ENCODE assay signal across 22 mouse cellular contexts in the genomic region with DNA sequence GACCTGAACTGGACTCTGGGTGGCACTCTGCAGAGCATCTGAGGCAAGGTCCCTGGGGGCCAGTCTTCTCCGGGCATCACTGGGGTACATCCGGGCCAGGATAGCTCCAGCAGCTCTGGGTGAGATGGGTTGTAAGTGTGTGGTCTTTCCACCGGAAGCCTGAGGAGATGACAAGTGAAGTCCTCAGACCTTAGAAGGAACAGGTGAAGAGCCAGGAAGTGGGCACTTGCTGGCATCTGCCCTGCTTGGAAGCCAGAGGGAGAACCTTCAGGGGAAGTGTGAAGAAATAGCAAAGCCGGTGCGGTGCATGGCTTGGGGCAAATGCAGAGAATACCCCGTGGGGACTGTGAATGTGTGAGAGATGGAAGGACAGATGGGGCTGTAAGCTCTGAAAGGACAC. TPM values are rescaled to one million over a fixed set of nuclear protein-coding genes. Genes with fewer than 3 reads are reported as not detected.
DNase-seq lines count a peak whose midpoint lies in the region; ATAC-seq and TF ChIP-seq lines count a peak whose summit lies in the region.
"Had no signal": no experiment of that assay in that cellular context is flagged by ENCODE, and none has a peak within 500 bp of the region (broad histone marks: within the 10 kb centered on the region; RNA-seq: fewer than 3 reads in every experiment).

No protein-coding gene starts in this region.

- no peak for TF ChIP-seq CTCF in bone marrow, adult 2 months (IDR thresholded peaks at IDR 0.05; ENCODE audit: control insufficient read depth, insufficient read depth, low read length)

- 18% methylated on average over 6 of the region's 6 CpGs for WGBS in bone marrow, adult 2 months

- H3K27ac ChIP-seq in bone marrow, adult 2 months (ENCODE audit: control insufficient read depth, insufficient read depth, low read depth, low read length, poor library complexity) = peak overlapping the region; percentile 68
- H3K27ac ChIP-seq: embryonic facial prominence, embryonic 15.5 days; forebrain, embryonic 10.5 days; gastrocnemius, adult 2 months; hindbrain, embryonic 10.5 days; hindbrain, embryonic 14.5 days had no signal

- no peak for TF ChIP-seq POLR2A in bone marrow, adult 2 months (IDR thresholded peaks at IDR 0.05; ENCODE audit: borderline replicate concordance, control insufficient read depth, low read depth, low read length)

- peak; percentile 80 for DNase-seq in heart, adult 11 months
- no peak for DNase-seq in heart, adult 8-10 months (ENCODE audit: low spot score)
- no peak for DNase-seq in embryo, embryonic 11 days
- no peak for DNase-seq in left cerebral cortex, adult 18-20 months (ENCODE audit: low spot score in 2 of 2)
- DNase-seq: adrenal gland, postnatal 25 days; cerebellum, adult 18-20 months; cerebellum, adult 9-11 months; cerebellum, postnatal 36 days; gastrocnemius, adult 2 months; heart, postnatal 10 days; kidney, adult 9 months had no signal

- ATAC-seq in common myeloid progenitor, adult 5-6 weeks (replicated peaks; ENCODE audit: low read depth, poor library complexity, severe bottlenecking) = peak; percentile 23; the same call in 1 of the 2 replicates
- ATAC-seq in megakaryocyte progenitor cell, adult 5-6 weeks (replicated peaks; ENCODE audit: poor library complexity) = peak; percentile 36; the same call in 1 of the 2 replicates
- ATAC-seq: forebrain, embryonic 14.5 days; inflammation-experienced regulatory T-cells, adult 6 months; intestine, postnatal 0 days had no signal

- H3K4me1 ChIP-seq in bone marrow, adult 2 months (ENCODE audit: control insufficient read depth, insufficient read depth, low read length) = peaks cover 12% of the 10 kb centered on the region
- H3K4me1 ChIP-seq: embryonic facial prominence, embryonic 15.5 days; forebrain, embryonic 10.5 days had no signal

- no peak overlapping the region for H3K4me3 ChIP-seq in bone marrow, adult 2 months (replicated peaks; ENCODE audit: control insufficient read depth, low read depth, low read length)
- H3K4me3 ChIP-seq: embryonic facial prominence, embryonic 15.5 days; erythroblast, embryonic 14.5 days; forebrain, embryonic 10.5 days; gastrocnemius, adult 2 months; hindbrain, embryonic 10.5 days had no signal

RNA-seq across cellular contexts. Expression of a gene that starts 21.7 kb away (rescaled TPM):
- 100 to 1,000 TPM; 195 to 267 (median 235) TPM for total RNA-seq in heart, adult 8-10 months (2022)
- polyA plus RNA-seq in bone marrow, adult 2 months (2011; ENCODE audit: insufficient read depth, insufficient read length, low replicate concordance, missing spikeins) = 18.2 and 18.8 TPM in 2 replicates
- 13.2 and 17.9 TPM in 2 replicates for total RNA-seq in common myeloid progenitor, adult 5-6 weeks (2017)
- 32.8 and 38.3 TPM in 2 replicates for total RNA-seq in megakaryocyte progenitor cell, adult 5-6 weeks (2015)
- 47.8 and 54.2 TPM in 2 replicates for total RNA-seq in megakaryocyte progenitor cell, adult 5-6 weeks (2017)
- 10 to 100 TPM; 61.1 to 88.1 TPM for total RNA-seq in left cerebral cortex, adult 18-20 months (2021)
- polyA plus RNA-seq: inflammation-experienced regulatory T-cells, adult 6 months had no signal
